Mouse (Mus musculus): ENCODE results near the gene Fgr.

The Fgr gene

DNA sequence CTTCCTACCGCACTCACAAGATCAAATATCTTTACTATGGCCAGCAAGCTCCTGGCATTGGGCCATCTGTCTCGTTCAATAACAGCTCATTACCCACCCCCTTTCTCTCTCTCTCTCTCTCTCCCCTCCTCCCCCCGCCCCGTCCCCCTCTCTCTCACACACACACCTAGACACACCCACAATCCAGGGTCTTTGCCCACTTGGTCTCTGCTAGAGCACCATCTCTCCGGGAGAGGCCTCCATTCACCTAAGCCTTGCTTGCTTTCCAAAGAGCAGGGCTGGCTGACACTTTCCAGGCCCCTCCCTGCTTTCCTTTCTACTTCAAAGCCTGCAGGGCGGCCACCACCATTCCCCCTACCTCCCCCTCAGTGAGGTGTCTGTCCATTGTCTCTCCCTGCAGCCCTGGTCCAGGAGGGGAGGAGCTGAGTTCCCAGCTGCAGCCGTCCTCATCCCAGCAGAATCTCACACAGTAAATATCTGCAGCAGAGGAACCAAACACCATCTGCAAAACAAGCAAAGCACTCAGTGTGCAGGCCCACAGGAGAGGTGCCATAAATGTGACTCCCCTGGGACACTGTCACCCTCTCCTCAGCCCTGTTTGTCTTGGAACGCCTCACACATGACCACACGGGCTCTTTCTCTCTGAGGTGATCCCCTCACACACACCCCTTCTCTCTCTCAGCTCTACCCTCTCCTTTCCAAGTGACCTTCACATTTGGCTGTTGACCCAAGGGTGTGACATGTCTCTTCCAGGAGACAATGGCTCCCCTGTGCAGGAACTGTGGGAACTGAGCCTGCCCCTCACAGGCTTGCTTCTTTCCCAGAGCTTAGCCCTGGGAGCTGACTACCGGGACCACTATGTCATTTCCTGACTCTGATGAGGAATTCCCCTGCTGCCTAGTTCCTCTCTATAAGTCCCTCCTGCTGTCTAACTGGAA, 14.9 kb upstream of the Fgr start:
- DNase-seq (ENCODE audit: low spot score in 2 of 2): no peak

DNA sequence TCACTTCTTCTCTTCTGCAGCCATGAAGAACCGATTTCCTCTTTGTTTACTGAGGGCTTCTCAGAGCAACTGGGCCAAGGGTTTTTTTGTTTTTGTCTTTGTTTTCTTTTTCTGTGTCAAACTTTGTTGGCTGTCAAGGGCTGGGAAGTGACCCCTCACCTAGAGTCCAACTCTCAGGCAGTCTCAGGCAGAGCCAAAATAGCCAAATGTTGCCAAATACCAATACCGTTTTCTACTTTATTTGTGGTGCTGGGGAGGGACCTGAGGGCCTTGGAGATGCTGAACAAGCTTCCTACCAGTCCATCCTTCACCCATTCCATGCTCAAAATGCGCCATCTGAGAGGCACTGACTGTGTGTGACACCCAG, 14.2 kb upstream of the Fgr start:
- no peak for DNase-seq (ENCODE audit: low spot score in 2 of 2)

GRCm38 (mm10) chr4:132960313-132960712, 13.6 kb upstream of the Fgr start:
- no peak for DNase-seq (ENCODE audit: low spot score in 2 of 2)

- no peak for DNase-seq (ENCODE audit: low spot score in 2 of 2)
These were observed 12.8 kb upstream of the Fgr start for GRCm38 (mm10) chr4:132960864-132961639.

- DNase-seq (ENCODE audit: low spot score in 2 of 2): no peak
These were observed 12.0 kb upstream of the Fgr start for GRCm38 (mm10) chr4:132961866-132962265.

GRCm38 (mm10) chr4:132962628-132963027, 11.3 kb upstream of the Fgr start:
- DNase-seq (ENCODE audit: low spot score in 2 of 2): no peak

GRCm38 (mm10) chr4:132963436-132963835, 10.5 kb upstream of the Fgr start:
- DNase-seq (ENCODE audit: low spot score in 2 of 2): no peak

- DNase-seq (ENCODE audit: low spot score in 2 of 2): no peak
These were observed 9.8 kb upstream of the Fgr start for GRCm38 (mm10) chr4:132964064-132964463.

- DNase-seq (ENCODE audit: low spot score in 2 of 2): no peak
These were observed 9.4 kb upstream of the Fgr start for GRCm38 (mm10) chr4:132964473-132964872.

GRCm38 (mm10) chr4:132968105-132968938, 5.6 kb upstream of the Fgr start:
- DNase-seq (ENCODE audit: low spot score in 2 of 2): no peak

DNA sequence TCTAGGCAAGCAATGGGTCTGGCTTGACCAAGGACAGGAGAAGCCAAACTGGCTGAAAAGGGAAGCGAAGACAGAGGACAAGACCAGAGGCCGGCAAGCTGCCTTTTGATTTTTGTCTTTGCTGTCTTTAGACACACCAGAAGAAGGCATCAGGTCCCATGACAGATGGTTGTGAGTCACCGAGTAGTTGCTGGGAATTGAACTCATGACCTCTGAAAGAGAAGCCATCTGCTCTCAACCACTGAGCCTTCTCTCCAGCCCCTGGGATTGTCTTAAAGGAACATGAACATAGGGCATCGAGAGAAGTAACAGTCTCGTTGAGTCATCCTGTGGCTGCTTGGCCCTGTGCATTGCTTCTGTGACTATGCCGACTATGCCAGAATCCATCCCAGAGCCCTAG, 2.3 kb upstream of the Fgr start:
- DNase-seq (ENCODE audit: low spot score in 2 of 2): no peak

DNA sequence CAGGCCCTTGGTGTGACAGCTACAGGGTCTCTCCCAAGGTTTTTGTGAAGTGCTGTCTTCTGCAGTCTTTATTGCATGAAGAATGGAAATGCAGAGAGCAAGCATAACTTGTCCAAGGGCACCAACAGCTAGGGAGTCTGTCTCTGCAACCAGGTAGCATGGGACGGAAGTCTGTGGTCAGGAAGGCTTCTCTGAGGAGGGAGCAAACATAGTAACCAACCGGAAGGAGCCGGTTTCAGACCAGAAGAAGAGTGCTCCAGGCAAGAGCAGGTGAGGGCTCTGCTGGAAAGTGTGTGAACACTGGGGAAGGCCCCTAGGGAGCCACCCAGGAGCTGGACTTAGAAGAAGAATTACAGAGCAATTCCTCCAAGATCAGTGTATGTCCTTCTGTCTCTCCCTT, 1.8 kb upstream of the Fgr start:
- no peak for DNase-seq (ENCODE audit: low spot score in 2 of 2)

DNA sequence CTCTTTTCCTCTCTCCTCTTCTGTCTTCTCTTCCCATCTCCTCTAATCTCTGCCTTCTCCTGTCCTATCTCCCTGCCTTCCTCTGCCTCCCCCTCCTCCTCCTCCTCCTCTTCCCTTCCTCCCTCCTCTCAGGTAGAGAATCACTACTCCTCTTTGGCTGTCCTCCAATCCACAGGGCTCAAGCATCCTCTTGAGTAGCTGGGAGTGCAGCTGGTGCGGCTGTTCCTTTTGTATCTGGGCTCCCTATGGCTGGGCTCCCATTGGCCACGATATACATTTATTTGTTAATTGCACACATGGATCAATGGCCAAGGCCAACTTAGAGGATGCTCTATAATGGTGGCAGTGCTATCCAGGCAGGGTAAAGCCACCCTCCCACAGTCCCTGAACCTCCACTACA, 1.3 kb upstream of the Fgr start:
- no peak for DNase-seq (ENCODE audit: low spot score in 2 of 2)

GRCm38 (mm10) chr4:132973186-132973585, 709 bp upstream of the Fgr start:
- no peak for DNase-seq (ENCODE audit: low spot score in 2 of 2)

DNA sequence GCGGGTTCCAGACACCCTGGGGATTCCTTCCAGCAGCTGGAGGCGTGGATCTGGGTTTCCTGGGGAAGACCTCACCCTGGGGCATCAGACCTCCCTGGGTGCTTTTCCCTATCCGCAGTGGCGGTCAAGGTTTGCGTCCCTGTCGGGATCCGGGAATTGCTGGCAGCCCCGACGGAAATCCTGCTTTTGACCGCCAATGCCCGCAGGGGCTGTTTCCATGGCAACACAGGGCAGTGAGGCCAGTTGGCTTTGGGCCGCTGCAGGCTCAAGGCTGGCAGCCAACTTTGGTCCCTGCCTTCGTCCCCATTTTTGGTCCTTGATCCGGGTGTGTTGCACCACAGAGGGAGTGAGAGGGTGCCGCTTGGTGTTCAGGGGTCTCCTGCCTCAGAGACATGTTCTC, 1.0 kb downstream of the Fgr start:
- peak; percentile 25 to 31 for DNase-seq (ENCODE audit: low spot score in 2 of 2)

- no peak for DNase-seq (ENCODE audit: low spot score in 2 of 2)
These were observed 1.9 kb downstream of the Fgr start for GRCm38 (mm10) chr4:132975791-132976190.

DNA sequence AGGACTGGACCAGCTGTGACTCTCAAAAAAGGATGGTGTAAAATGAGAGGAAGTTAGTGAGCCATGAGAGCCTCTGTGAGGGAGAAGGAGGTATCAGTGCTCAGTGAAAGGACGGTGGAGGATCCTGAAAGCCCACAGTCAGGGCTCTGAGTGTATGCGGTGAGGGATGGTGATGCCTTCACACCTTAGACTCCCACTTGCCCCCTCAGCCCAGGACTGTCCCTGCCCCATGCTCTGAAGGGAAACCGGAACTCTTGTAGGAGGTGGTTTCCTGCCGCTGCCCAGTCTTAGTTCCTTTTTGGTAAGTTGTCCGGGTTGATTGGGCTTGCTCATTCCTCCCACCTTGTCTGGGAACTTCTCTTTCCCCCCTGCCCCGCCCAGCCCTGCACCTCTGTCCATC, 2.8 kb downstream of the Fgr start:
- DNase-seq (ENCODE audit: low spot score in 2 of 2): no peak

DNA sequence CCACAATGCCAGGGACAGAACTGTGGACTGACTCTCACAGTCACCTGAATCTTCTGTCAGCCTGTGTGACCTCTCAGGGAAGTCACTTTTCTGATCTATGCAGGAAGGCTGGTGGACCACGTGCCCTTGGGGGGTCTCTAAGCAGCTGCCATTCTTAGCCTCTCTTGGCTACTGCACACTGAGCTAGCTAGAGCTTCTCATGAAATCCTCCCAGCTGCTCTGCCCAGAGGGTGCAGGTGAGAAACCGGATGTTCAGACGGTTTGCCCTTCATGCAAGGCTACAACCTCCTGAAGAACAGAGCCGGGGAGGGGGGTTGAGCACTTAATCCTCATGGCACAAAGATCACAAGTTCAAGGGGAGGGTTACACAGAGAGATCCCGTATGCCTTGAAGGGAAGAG, 3.7 kb downstream of the Fgr start:
- no peak for DNase-seq (ENCODE audit: low spot score in 2 of 2)

GRCm38 (mm10) chr4:132979186-132979585, 5.3 kb downstream of the Fgr start:
- no peak for DNase-seq (ENCODE audit: low spot score in 2 of 2)

- no peak for DNase-seq (ENCODE audit: low spot score in 2 of 2)
These were observed 7.7 kb downstream of the Fgr start for GRCm38 (mm10) chr4:132981621-132982020.

GRCm38 (mm10) chr4:132982999-132983398, 9.1 kb downstream of the Fgr start:
- DNase-seq (ENCODE audit: low spot score in 2 of 2): no peak
